Mouse (Mus musculus) lung, postnatal 0 days (tissue): ENCODE results near the gene Map3k6. TPM values are rescaled to one million over a fixed set of nuclear protein-coding genes. Genes with fewer than 3 reads are reported as not detected.

Experiments used
- ATAC-seq: fragments of 200-750 bp; cut with Nextera tagmentation; 2 replicates; pipeline ENCODE4 v1.8.0; 2017; ENCODE audit warnings: moderate library complexity
- DNase-seq: peaks from one replicate; pipeline ENCODE4 v3.0.0-alpha.2; 2016; ENCODE audit warnings: low spot score
- H3K27ac ChIP-seq: fragments of 300-500 bp; sonication (generic); 2 replicates; pipeline ENCODE4 v1.5.1; 2014; ENCODE audit warnings: antibody characterized with exemption, mild to moderate bottlenecking, low read length, mixed read lengths
- H3K27me3 ChIP-seq: fragments of 300-500 bp; sonication (generic); replicated peaks from 2 replicates; pipeline ENCODE4 v1.6.1; 2014; ENCODE audit warnings: low read length, mixed read lengths; ENCODE audit not compliant: insufficient read depth
- H3K36me3 ChIP-seq: fragments of 300-500 bp; sonication (generic); 2 replicates; pipeline ENCODE4 v1.6.1; 2014; ENCODE audit warnings: low read length, mixed read lengths; ENCODE audit not compliant: insufficient read depth
- H3K4me1 ChIP-seq: fragments of 300-500 bp; sonication (generic); 2 replicates; pipeline ENCODE4 v1.6.1; 2014; ENCODE audit warnings: antibody characterized with exemption, low read depth, low read length, mixed read lengths; ENCODE audit not compliant: insufficient read depth
- H3K4me2 ChIP-seq: fragments of 300-500 bp; sonication (generic); replicated peaks from 2 replicates; pipeline ENCODE4 v1.6.1; 2014; ENCODE audit warnings: low read depth, mild to moderate bottlenecking, low read length, moderate library complexity, mixed read lengths
- H3K4me3 ChIP-seq: fragments of 300-500 bp; sonication (generic); 2 replicates; pipeline ENCODE4 v1.5.1; 2014; ENCODE audit warnings: low read depth, low read length
- H3K9ac ChIP-seq: fragments of 300-500 bp; sonication (generic); replicated peaks from 2 replicates; pipeline ENCODE4 v1.6.1; 2014; ENCODE audit warnings: low read depth, mild to moderate bottlenecking
- H3K9me3 ChIP-seq: fragments of 300-500 bp; sonication (generic); 2 replicates; pipeline ENCODE4 v1.6.1; 2016; ENCODE audit warnings: low read length, mixed read lengths
- CTCF ChIP-seq: IDR thresholded peaks from 2 replicates; pipeline ENCODE4 v1.5.1; 2016; ENCODE audit warnings: antibody characterized with exemption, mild to moderate bottlenecking
- EP300 ChIP-seq: IDR thresholded peaks from 2 replicates; pipeline ENCODE4 v1.6.1; 2016; ENCODE audit warnings: antibody characterized with exemption, mild to moderate bottlenecking, control low read depth
- WGBS: fragments of 180-500 bp; shearing (Covaris S2); extraction: QIAGEN DNeasy Blood & Tissue Kit; methylation state at CpG from one replicate; pipeline ENCODE4 v1.1.7; 2014; 5-methylcytosine and 5-hydroxymethylcytosine counted together
- polyA plus RNA-seq: library from polyadenylated mRNA; unstranded; fragments of >200 nt; fragmentation: Nextera tagmentation; extraction: Ambion mirVana; gene quantifications from 2 replicates; pipeline ENCODE4 v1.2.1, GENCODE M21; 2015

Gene Map3k6
- polyA plus RNA-seq, 1 experiment from 2014 or later, result 18.7 TPM

DNA sequence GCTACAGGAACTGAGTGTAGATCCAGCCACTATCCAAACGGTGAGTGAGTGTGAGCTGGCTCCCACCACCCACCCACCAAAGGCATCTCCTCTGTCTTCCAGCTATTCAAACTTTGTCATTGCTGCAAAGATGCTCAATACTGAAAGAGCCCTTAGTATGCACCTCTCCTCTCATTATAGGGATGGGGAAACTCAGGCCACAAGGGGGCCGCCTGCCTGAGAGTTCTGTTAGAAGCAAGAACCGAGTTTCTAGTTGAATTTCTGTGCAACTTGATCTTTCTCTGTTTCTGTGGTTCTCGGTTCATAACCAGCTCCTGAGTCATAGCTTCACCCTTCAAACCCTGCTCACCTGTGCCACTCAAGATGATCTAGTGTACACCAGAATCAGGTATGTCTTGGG lies 11.5 kb downstream of the Map3k6 start:
- Histone ChIP-seq H3K4me1 (peaks cover 7% of the 10 kb centered on the region; the same call in 1 of the 2 replicates), H3K27ac (no peak overlapping the region), H3K4me3 (no peak overlapping the region), H3K9me3 (no peaks in the 10 kb centered on the region), H3K27me3 (peaks cover 34% of the 10 kb centered on the region; the same call in 1 of the 2 replicates), H3K9ac (no peak overlapping the region), H3K4me2 (no peak overlapping the region), H3K36me3 (peaks cover 13% of the 10 kb centered on the region)
- ATAC-seq (no peak), DNase-seq (no peak)
- TF ChIP-seq EP300 (0 out of 2 replicates have a peak, but pooled peaks have one; percentile 7), CTCF (peak; percentile 13; the same call in 1 of the 2 replicates)
- 49% methylated on average over 4 of the region's 4 CpGs for WGBS

DNA sequence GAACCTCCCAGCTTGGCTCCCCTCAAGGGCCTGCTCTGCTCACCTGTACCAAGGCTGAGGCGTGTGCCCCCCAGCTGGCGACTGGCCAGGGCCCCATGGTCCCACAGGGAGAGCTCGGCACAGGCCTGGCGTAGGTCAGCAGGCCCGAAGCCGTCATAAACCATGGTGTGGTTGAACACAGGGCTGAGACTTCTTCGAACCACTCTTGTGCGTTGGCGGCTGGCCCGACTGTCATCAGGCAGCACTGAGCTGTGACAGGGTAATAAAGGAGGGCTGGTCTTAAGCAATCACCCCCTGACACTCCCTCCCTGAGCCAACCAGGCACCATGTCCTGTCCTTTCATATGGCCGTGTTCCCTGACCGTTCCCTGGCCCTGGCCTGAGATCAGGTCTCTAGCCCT lies 12.8 kb downstream of the Map3k6 start:
- 76% methylated on average over 12 of the region's 12 CpGs for WGBS
- TF ChIP-seq CTCF (no peak), EP300 (no peak)
- H3K27me3 ChIP-seq, result peaks cover 34% of the 10 kb centered on the region; the same call in 1 of the 2 replicates
- no peak overlapping the region for H3K4me3 ChIP-seq
- no peak overlapping the region for H3K4me2 ChIP-seq
- no peak overlapping the region for H3K9ac ChIP-seq
- H3K27ac ChIP-seq, result no peak overlapping the region
- peak; percentile 9; the same call in 1 of the 2 replicates for ATAC-seq
- peaks cover 13% of the 10 kb centered on the region for H3K36me3 ChIP-seq
- peak; percentile 35 for DNase-seq
- H3K4me1 ChIP-seq, result peaks cover 7% of the 10 kb centered on the region; the same call in 1 of the 2 replicates
- H3K9me3 ChIP-seq, result no peaks in the 10 kb centered on the region

DNA sequence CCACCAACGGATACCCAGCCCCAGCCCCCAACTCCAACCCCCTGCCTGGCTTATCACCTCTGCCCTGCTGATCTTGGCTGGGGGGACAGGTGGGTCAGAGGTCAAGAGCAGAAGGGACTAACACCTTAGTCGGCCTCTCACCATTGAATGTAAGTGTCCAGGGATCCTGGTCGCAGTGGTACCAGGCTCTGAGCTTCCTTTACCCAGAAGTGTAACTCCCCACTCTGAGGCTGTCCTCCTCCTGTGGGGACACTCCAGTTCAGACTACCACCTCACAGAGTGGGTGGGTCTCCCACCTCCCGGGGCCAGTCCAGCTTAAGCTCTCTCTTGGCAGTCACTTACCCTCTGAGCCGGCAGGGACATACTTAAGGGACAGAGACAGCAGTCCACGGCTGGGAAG lies 14.8 kb downstream of the Map3k6 start:
- DNase-seq, result no peak
- no peak for TF ChIP-seq EP300
- TF ChIP-seq CTCF, result no peak
- Histone ChIP-seq H3K9ac (no peak overlapping the region), H3K27ac (no peak overlapping the region), H3K4me2 (no peak overlapping the region), H3K36me3 (peaks cover 13% of the 10 kb centered on the region), H3K9me3 (no peaks in the 10 kb centered on the region), H3K4me1 (peaks cover 7% of the 10 kb centered on the region; the same call in 1 of the 2 replicates), H3K4me3 (no peak overlapping the region), H3K27me3 (peaks cover 28% of the 10 kb centered on the region; the same call in 1 of the 2 replicates)
- 59% methylated on average over 6 of the region's 6 CpGs for WGBS
- ATAC-seq, result no peak

DNA sequence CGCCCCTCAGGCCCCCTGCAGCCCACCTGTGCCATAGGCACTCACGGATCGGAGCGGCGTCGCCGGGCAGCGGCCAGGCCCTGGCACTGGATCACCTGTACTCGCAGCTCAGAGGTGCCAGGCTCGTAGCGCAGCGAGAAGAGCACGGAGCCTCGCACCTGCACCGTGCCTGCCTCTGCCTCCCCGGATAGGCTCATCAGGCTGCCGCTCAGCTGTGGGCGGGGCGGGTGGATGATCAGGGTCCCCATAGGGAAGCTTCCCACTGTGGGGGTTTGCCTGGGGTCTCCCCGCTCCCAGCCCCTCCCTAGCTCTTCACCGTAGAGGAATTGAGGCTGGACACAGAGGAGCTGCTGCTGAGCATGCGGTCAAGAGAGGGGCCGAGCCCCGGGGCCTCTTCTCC lies 16.2 kb downstream of the Map3k6 start:
- WGBS, result 18% methylated on average over 23 of the region's 24 CpGs
- peak; percentile 67 for ATAC-seq
- no peaks in the 10 kb centered on the region for H3K9me3 ChIP-seq
- H3K27me3 ChIP-seq, result peaks cover 15% of the 10 kb centered on the region; the same call in 1 of the 2 replicates
- TF ChIP-seq CTCF, result no peak
- no peak for TF ChIP-seq EP300
- H3K27ac ChIP-seq, result no peak overlapping the region
- H3K4me2 ChIP-seq, result peak overlapping the region; percentile 46
- no peaks in the 10 kb centered on the region for H3K4me1 ChIP-seq
- no peak overlapping the region for H3K9ac ChIP-seq
- H3K36me3 ChIP-seq, result peaks cover 2% of the 10 kb centered on the region; the same call in 1 of the 2 replicates
- H3K4me3 ChIP-seq, result no peak overlapping the region
- peak; percentile 42 for DNase-seq

DNA sequence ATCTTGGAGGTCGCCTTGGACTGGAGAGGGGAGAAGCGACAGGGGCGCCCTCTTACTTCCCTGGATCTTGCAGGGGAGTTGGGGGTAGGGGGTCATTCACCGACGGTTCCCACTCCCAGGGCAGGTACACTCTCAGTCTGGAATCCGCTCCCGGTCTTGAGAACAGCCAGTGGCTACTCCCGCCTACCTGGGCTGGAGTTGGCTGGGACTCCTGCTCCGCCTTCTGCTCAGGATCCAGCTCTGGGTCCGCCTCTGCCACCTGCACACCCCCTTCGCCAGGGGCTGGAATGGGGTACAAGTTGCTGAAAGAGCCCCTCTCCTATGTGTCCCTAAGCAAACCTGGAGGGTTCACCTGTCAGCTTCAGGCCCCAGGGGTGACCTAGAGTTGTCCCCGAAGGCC lies 16.6 kb downstream of the Map3k6 start:
- Histone ChIP-seq H3K9me3 (no peaks in the 10 kb centered on the region), H3K27ac (no peak overlapping the region), H3K27me3 (peaks cover 11% of the 10 kb centered on the region; the same call in 1 of the 2 replicates), H3K4me1 (no peaks in the 10 kb centered on the region), H3K36me3 (no peaks in the 10 kb centered on the region), H3K4me3 (no peak overlapping the region), H3K4me2 (peak overlapping the region; percentile 46), H3K9ac (no peak overlapping the region)
- 34% methylated on average over 12 of the region's 12 CpGs for WGBS
- peak; percentile 48 for DNase-seq
- TF ChIP-seq EP300, result no peak
- TF ChIP-seq CTCF, result no peak
- ATAC-seq, result peak; percentile 57

DNA sequence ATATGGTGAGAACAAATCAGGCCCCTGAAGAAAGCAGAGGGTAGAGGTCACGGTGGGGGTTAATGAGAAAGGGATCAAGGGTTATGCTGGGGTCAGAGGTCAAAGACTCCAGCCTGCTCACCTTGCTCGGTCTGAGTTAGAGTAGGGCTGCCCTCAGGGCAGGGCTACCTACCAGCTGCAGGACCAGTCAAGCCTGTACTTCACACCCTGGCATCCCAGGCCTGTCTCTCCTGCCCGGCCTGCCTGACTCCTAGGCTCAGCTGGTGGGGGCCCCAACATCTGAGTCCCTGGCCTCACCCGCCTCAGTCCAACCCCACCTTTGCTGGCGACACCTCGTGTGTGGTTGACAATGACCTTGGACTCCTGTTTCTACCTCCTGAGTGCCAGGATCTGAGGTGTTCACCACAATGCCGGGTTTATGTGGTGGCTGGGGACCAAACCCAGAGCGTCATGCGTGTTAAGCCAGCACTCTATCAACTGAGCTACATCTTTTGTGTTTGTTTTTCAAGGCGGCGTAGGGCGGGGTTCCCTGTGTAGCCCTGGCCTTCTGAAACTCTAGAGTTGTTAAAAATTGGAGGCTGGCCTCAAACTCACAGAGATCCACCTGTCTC lies 17.3 kb downstream of the Map3k6 start:
- no peak for DNase-seq
- H3K27ac ChIP-seq, result no peak overlapping the region
- no peak overlapping the region for H3K4me2 ChIP-seq
- H3K27me3 ChIP-seq, result peaks cover 10% of the 10 kb centered on the region; the same call in 1 of the 2 replicates
- 71% methylated on average over 11 of the region's 12 CpGs for WGBS
- TF ChIP-seq CTCF (no peak), EP300 (no peak)
- H3K4me1 ChIP-seq, result no peaks in the 10 kb centered on the region
- no peaks in the 10 kb centered on the region for H3K36me3 ChIP-seq
- ATAC-seq, result no peak
- H3K9ac ChIP-seq, result no peak overlapping the region
- H3K4me3 ChIP-seq, result no peak overlapping the region
- H3K9me3 ChIP-seq, result no peaks in the 10 kb centered on the region
